Mouse (Mus musculus) heart, adult 2 months (tissue): Measurements from ENCODE around the gene Tex12. TPM values are rescaled to one million over a fixed set of nuclear protein-coding genes. Genes with fewer than 3 reads are reported as not detected.

Experiments
- DNase-seq, 2 experiments: peaks; one replicate each; pipeline ENCODE4 v3.0.0; 2021
- H3K27ac ChIP-seq: fragments of 200-600 bp; 2 replicates; pipeline ENCODE4 v1.8.1; 2022
- H3K27me3 ChIP-seq: fragments of 200-500 bp; 2 replicates; pipeline ENCODE4 v1.6.1; 2012; ENCODE audit warnings: mild to moderate bottlenecking, low read length, inconsistent platforms, mixed read lengths; ENCODE audit not compliant: control insufficient read depth, insufficient read depth
- H3K36me3 ChIP-seq: fragments of 200-500 bp; 2 replicates; pipeline ENCODE4 v1.6.1; 2012; ENCODE audit warnings: low read length, inconsistent platforms; ENCODE audit not compliant: control insufficient read depth, insufficient read depth
- H3K4me1 ChIP-seq: fragments of 200-500 bp; 2 replicates; pipeline ENCODE4 v1.6.1; 2011; ENCODE audit warnings: low read length; ENCODE audit not compliant: control insufficient read depth, insufficient read depth
- H3K4me3 ChIP-seq: fragments of 200-600 bp; 2 replicates; pipeline ENCODE4 v1.8.1; 2022
- H3K79me2 ChIP-seq: fragments of 200-500 bp; replicated peaks from 2 replicates; pipeline ENCODE4 v1.6.1; 2012; ENCODE audit warnings: mild to moderate bottlenecking, inconsistent platforms, low read length, moderate library complexity, mixed read lengths; ENCODE audit not compliant: control insufficient read depth, insufficient read depth
- H3K9ac ChIP-seq: fragments of 200-500 bp; 2 replicates; pipeline ENCODE4 v1.6.1; 2012; ENCODE audit warnings: low read depth, mild to moderate bottlenecking, control low read depth, inconsistent platforms, low read length, mixed read lengths
- CTCF ChIP-seq: fragments of 200-600 bp; IDR thresholded peaks from 2 replicates; pipeline ENCODE4 v1.8.1; 2022; ENCODE audit warnings: antibody characterized with exemption, mild to moderate bottlenecking, moderate library complexity
- EP300 ChIP-seq: fragments of 200-500 bp; IDR thresholded peaks from 2 replicates; pipeline ENCODE4 v1.6.1; 2011; ENCODE audit warnings: low read depth, low read length, control low read depth; ENCODE audit not compliant: insufficient read depth
- POLR2A ChIP-seq: fragments of 200-500 bp; IDR thresholded peaks from 2 replicates; pipeline ENCODE4 v1.6.1; 2011; ENCODE audit warnings: mild to moderate bottlenecking, low read depth, low read length, control low read depth; ENCODE audit not compliant: insufficient read depth
- WGBS: fragments of 180-500 bp; shearing (Covaris S2); methylation state at CpG from one replicate; pipeline ENCODE4 v1.1.7; 2018; 5-methylcytosine and 5-hydroxymethylcytosine counted together
- intact Hi-C: fragments of 180-260 bp; cut with DNase I; formaldehyde crosslinking; loops from one replicate; pipeline ENCODE4 v1.15.1; 2025
- polyA plus RNA-seq: library from polyadenylated mRNA; depleted of rRNA; stranded (reverse); fragments of >200 nt; gene quantifications from 2 replicates; pipeline ENCODE4 v1.2.3, GENCODE M21; 2012
- total RNA-seq, 2 experiments: library from RNA; stranded (reverse); gene quantifications; 2 replicates each; pipeline ENCODE4 v1.2.3; 2021

Gene Tex12
- total and polyA plus RNA-seq, 3 experiments = not detected

- Histone ChIP-seq H3K9ac (no peak overlapping the region), H3K79me2 (no peaks in the 10 kb centered on the region), H3K4me3 (no peak overlapping the region), H3K4me1 (no peaks in the 10 kb centered on the region), H3K27me3 (no peaks in the 10 kb centered on the region), H3K27ac (no peak overlapping the region), H3K36me3 (no peaks in the 10 kb centered on the region)
- TF ChIP-seq POLR2A (no peak), CTCF (no peak), EP300 (no peak)
- intact Hi-C loops = no loop called here
- no peak for DNase-seq
- 59% methylated on average over 5 of the region's 5 CpGs for WGBS
Observed at GRCm38 (mm10) chr9:50552206-50552605, 8.9 kb downstream of the Tex12 start.

- Histone ChIP-seq H3K36me3 (no peaks in the 10 kb centered on the region), H3K9ac (no peak overlapping the region), H3K79me2 (no peaks in the 10 kb centered on the region), H3K27ac (no peak overlapping the region), H3K4me3 (no peak overlapping the region), H3K27me3 (no peaks in the 10 kb centered on the region), H3K4me1 (no peaks in the 10 kb centered on the region)
- 78% methylated on average over 4 of the region's 4 CpGs for WGBS
- TF ChIP-seq EP300 (no peak), POLR2A (no peak), CTCF (no peak)
- DNase-seq = no peak
- intact Hi-C loops = no loop called here
Observed at GRCm38 (mm10) chr9:50548936-50549335, 12.2 kb downstream of the Tex12 start.

GRCm38 (mm10) chr9:50547859-50548478, 13.2 kb downstream of the Tex12 start:
- 32% methylated on average over 5 of the region's 5 CpGs for WGBS
- Histone ChIP-seq H3K79me2 (no peaks in the 10 kb centered on the region), H3K4me3 (no peak overlapping the region), H3K27ac (no peak overlapping the region), H3K36me3 (no peaks in the 10 kb centered on the region), H3K4me1 (no peaks in the 10 kb centered on the region), H3K27me3 (no peaks in the 10 kb centered on the region), H3K9ac (no peak overlapping the region)
- DNase-seq = no peak
- TF ChIP-seq POLR2A (no peak), EP300 (no peak), CTCF (no peak)
- intact Hi-C loops = no loop called here

GRCm38 (mm10) chr9:50542401-50542800, 18.7 kb downstream of the Tex12 start:
- Histone ChIP-seq H3K9ac (no peak overlapping the region), H3K27me3 (no peaks in the 10 kb centered on the region), H3K4me3 (no peak overlapping the region), H3K36me3 (no peaks in the 10 kb centered on the region), H3K27ac (no peak overlapping the region), H3K4me1 (no peaks in the 10 kb centered on the region), H3K79me2 (no peaks in the 10 kb centered on the region)
- intact Hi-C loops = no loop called here
- TF ChIP-seq CTCF = no peak
- no peak for TF ChIP-seq POLR2A
- no peak for TF ChIP-seq EP300
- 68% methylated on average over 9 of the region's 9 CpGs for WGBS
- no peak for DNase-seq

- no peak overlapping the region for H3K9ac ChIP-seq
- no peak for DNase-seq
- no peaks in the 10 kb centered on the region for H3K27me3 ChIP-seq
- no peak for TF ChIP-seq CTCF
- TF ChIP-seq EP300 = no peak
- no peak for TF ChIP-seq POLR2A
- no peaks in the 10 kb centered on the region for H3K79me2 ChIP-seq
- H3K4me1 ChIP-seq = no peaks in the 10 kb centered on the region
- H3K36me3 ChIP-seq = no peaks in the 10 kb centered on the region
- H3K4me3 ChIP-seq = no peak overlapping the region
- WGBS = 38% methylated on average over 7 of the region's 7 CpGs
- no peak overlapping the region for H3K27ac ChIP-seq
- intact Hi-C loops = no loop called here
Observed at GRCm38 (mm10) chr9:50540170-50540569, 21.0 kb downstream of the Tex12 start.

GRCm38 (mm10) chr9:50537295-50537694, 23.8 kb downstream of the Tex12 start:
- H3K4me3 ChIP-seq = no peak overlapping the region
- H3K27me3 ChIP-seq = no peaks in the 10 kb centered on the region
- H3K9ac ChIP-seq = no peak overlapping the region
- no peaks in the 10 kb centered on the region for H3K36me3 ChIP-seq
- TF ChIP-seq EP300 = no peak
- TF ChIP-seq POLR2A = no peak
- TF ChIP-seq CTCF = no peak
- intact Hi-C loops = no loop called here
- DNase-seq = no peak
- no peaks in the 10 kb centered on the region for H3K4me1 ChIP-seq
- H3K79me2 ChIP-seq = no peaks in the 10 kb centered on the region
- H3K27ac ChIP-seq = no peak overlapping the region
- 80% methylated on average over 4 of the region's 4 CpGs for WGBS
